Mouse (Mus musculus) ES-Bruce4 (cell line): ENCODE data around the gene Selplg. TPM values are rescaled to one million over a fixed set of nuclear protein-coding genes. Genes with fewer than 3 reads are reported as not detected.

ENCODE experiments used
- H3K27ac ChIP-seq: 2 replicates; pipeline ENCODE4 v1.5.1; 2012; ENCODE audit warnings: low read length, inconsistent platforms; ENCODE audit not compliant: insufficient read depth
- H3K27me3 ChIP-seq: 2 replicates; pipeline ENCODE4 v1.6.1; 2012; ENCODE audit warnings: mild to moderate bottlenecking, low read length, inconsistent platforms; ENCODE audit not compliant: control insufficient read depth, poor library complexity, insufficient read depth, severe bottlenecking
- H3K36me3 ChIP-seq: 2 replicates; pipeline ENCODE4 v1.6.1; 2012; ENCODE audit warnings: inconsistent platforms, mild to moderate bottlenecking, low read length, moderate library complexity; ENCODE audit not compliant: control insufficient read depth, poor library complexity, insufficient read depth, severe bottlenecking
- H3K4me1 ChIP-seq: one replicate; pipeline ENCODE4 v1.8.1; 2011; ENCODE audit warnings: low read length; ENCODE audit not compliant: control insufficient read depth, insufficient read depth
- H3K4me3 ChIP-seq: 2 replicates; pipeline ENCODE4 v1.5.1; 2011; ENCODE audit warnings: low read depth, mild to moderate bottlenecking, low read length
- H3K9ac ChIP-seq: 2 replicates; pipeline ENCODE4 v1.6.1; 2012; ENCODE audit warnings: low read depth, mild to moderate bottlenecking, inconsistent platforms; ENCODE audit not compliant: poor library complexity, severe bottlenecking
- H3K9me3 ChIP-seq: replicated peaks from 2 replicates; pipeline ENCODE4 v1.6.1; 2012; ENCODE audit warnings: mild to moderate bottlenecking, low read length, inconsistent platforms; ENCODE audit not compliant: control insufficient read depth, poor library complexity, insufficient read depth, severe bottlenecking
- CTCF ChIP-seq: IDR thresholded peaks from one replicate; pipeline ENCODE4 v1.8.1; 2011; ENCODE audit warnings: low read depth, low read length
- EP300 ChIP-seq: IDR thresholded peaks from 2 replicates; pipeline ENCODE4 v1.6.1; 2011; ENCODE audit warnings: low read depth, low read length; ENCODE audit not compliant: insufficient read depth
- POLR2A ChIP-seq: IDR thresholded peaks from one replicate; pipeline ENCODE4 v1.8.1; 2011; ENCODE audit warnings: low read length; ENCODE audit not compliant: insufficient read depth
- polyA plus RNA-seq: library from polyadenylated mRNA; stranded (reverse); fragments of >200 nt; gene quantifications from 2 replicates; pipeline ENCODE4 v1.2.4, GENCODE M21; 2011; ENCODE audit warnings: low read depth; ENCODE audit not compliant: missing spikeins, insufficient read depth, insufficient read length

The Selplg gene
- polyA plus RNA-seq, 1 experiment = 0.72 TPM

GRCm38 (mm10) chr5:113808177-113808576 is 24.3 kb downstream of the Selplg start:
- no peak overlapping the region for H3K27ac ChIP-seq
- H3K27me3 ChIP-seq = no peaks in the 10 kb centered on the region
- TF ChIP-seq CTCF (no peak), EP300 (no peak)
- no peaks in the 10 kb centered on the region for H3K4me1 ChIP-seq
- H3K36me3 ChIP-seq = no peaks in the 10 kb centered on the region
- no peak overlapping the region for H3K4me3 ChIP-seq
- no peaks in the 10 kb centered on the region for H3K9me3 ChIP-seq
- H3K9ac ChIP-seq = no peak overlapping the region

GRCm38 (mm10) chr5:113807712-113808111 is 24.7 kb downstream of the Selplg start:
- H3K4me1 ChIP-seq = no peaks in the 10 kb centered on the region
- H3K27ac ChIP-seq = no peak overlapping the region
- H3K4me3 ChIP-seq = no peak overlapping the region
- H3K27me3 ChIP-seq = no peaks in the 10 kb centered on the region
- no peak for TF ChIP-seq EP300
- no peak for TF ChIP-seq CTCF
- no peak for TF ChIP-seq POLR2A
- no peaks in the 10 kb centered on the region for H3K9me3 ChIP-seq
- no peak overlapping the region for H3K9ac ChIP-seq
- H3K36me3 ChIP-seq = no peaks in the 10 kb centered on the region

GRCm38 (mm10) chr5:113806414-113806813 is 26.0 kb downstream of the Selplg start:
- no peak overlapping the region for H3K4me3 ChIP-seq
- H3K4me1 ChIP-seq = no peaks in the 10 kb centered on the region
- no peak overlapping the region for H3K27ac ChIP-seq

GRCm38 (mm10) chr5:113805301-113805700 is 27.1 kb downstream of the Selplg start:
- TF ChIP-seq POLR2A = no peak
- TF ChIP-seq CTCF = no peak
- no peak for TF ChIP-seq EP300
- H3K27me3 ChIP-seq = no peaks in the 10 kb centered on the region
- H3K36me3 ChIP-seq = no peaks in the 10 kb centered on the region
- no peaks in the 10 kb centered on the region for H3K9me3 ChIP-seq
- H3K9ac ChIP-seq = no peak overlapping the region
- no peaks in the 10 kb centered on the region for H3K4me1 ChIP-seq
- no peak overlapping the region for H3K27ac ChIP-seq
- no peak overlapping the region for H3K4me3 ChIP-seq

More at GRCm38 (mm10) chr5:113806414-113806813, 26.0 kb downstream of the Selplg start:
- Histone ChIP-seq H3K9me3 (no peaks in the 10 kb centered on the region), H3K36me3 (no peaks in the 10 kb centered on the region), H3K27me3 (no peaks in the 10 kb centered on the region), H3K9ac (no peak overlapping the region)
- no peak for TF ChIP-seq CTCF
- TF ChIP-seq POLR2A = no peak
- TF ChIP-seq EP300 = no peak

GRCm38 (mm10) chr5:113804395-113804966 is 28.0 kb downstream of the Selplg start:
- no peak overlapping the region for H3K27ac ChIP-seq
- TF ChIP-seq CTCF (no peak), POLR2A (no peak), EP300 (no peak)
- H3K9ac ChIP-seq = no peak overlapping the region
- no peak overlapping the region for H3K4me3 ChIP-seq
- no peaks in the 10 kb centered on the region for H3K27me3 ChIP-seq
- no peaks in the 10 kb centered on the region for H3K9me3 ChIP-seq
- H3K36me3 ChIP-seq = no peaks in the 10 kb centered on the region
- H3K4me1 ChIP-seq = peaks cover 2% of the 10 kb centered on the region

- Histone ChIP-seq H3K9ac (no peak within 1 kb of the TSS), H3K36me3 (no peaks in the 10 kb centered on the region), H3K9me3 (no peaks in the 10 kb centered on the region), H3K4me3 (no peak within 1 kb of the TSS), H3K27me3 (no peaks in the 10 kb centered on the region), H3K4me1 (peaks cover 2% of the 10 kb centered on the region), H3K27ac (no peak within 1 kb of the TSS)
- TF ChIP-seq EP300 (no peak), POLR2A (no peak), CTCF (no peak)
These were observed 32.2 kb downstream of the Selplg start, which contains the start of gene Tmem119 for GRCm38 (mm10) chr5:113800280-113800679. Tmem119 (minus strand) TSS chr5:113800516.
